Mouse (Mus musculus): ENCODE results near the gene Trim63.

- TF ChIP-seq MAX (IDR thresholded peaks at IDR 0.05; ENCODE audit: low read depth) (no peak), POLR2A (IDR thresholded peaks at IDR 0.05; ENCODE audit: insufficient read length, low read depth) (no peak), USF1 (IDR thresholded peaks at IDR 0.05; ENCODE audit: low read depth) (no peak)
Measured at GRCm38 (mm10) chr4:134352929-134353328, 38.0 kb downstream of the Trim63 start.
